Mouse (Mus musculus) hindbrain, embryonic 15.5 days (tissue): ENCODE measurements at regions not wholly inside any gene's neighbourhood (a gene's known extent, or its start where the extent isn't known, plus 50 kb on each side); places are given as distances from the start of the nearest gene placed in this dataset.

Source experiments
- ATAC-seq: fragments of 200-750 bp; cut with Nextera tagmentation; 2 replicates; pipeline ENCODE4 v1.8.0; 2017; ENCODE audit warnings: low read depth, moderate number of reproducible peaks, moderate TSS enrichment; ENCODE audit not compliant: low FRiP score
- H3K27ac ChIP-seq: fragments of 300-500 bp; sonication (generic); replicated peaks from 2 replicates; pipeline ENCODE4 v1.5.1; 2015; ENCODE audit warnings: mild to moderate bottlenecking, inconsistent platforms
- H3K27me3 ChIP-seq: fragments of 300-500 bp; sonication (generic); 2 replicates; pipeline ENCODE4 v1.6.1; 2015; ENCODE audit warnings: control low read depth, inconsistent platforms
- H3K36me3 ChIP-seq: fragments of 300-500 bp; sonication (generic); 2 replicates; pipeline ENCODE4 v1.6.1; 2015; ENCODE audit warnings: control low read depth, inconsistent platforms
- H3K4me1 ChIP-seq: fragments of 300-500 bp; sonication (generic); replicated peaks from 2 replicates; pipeline ENCODE4 v1.6.1; 2015; ENCODE audit warnings: control low read depth, inconsistent platforms
- H3K4me2 ChIP-seq: fragments of 300-500 bp; sonication (generic); 2 replicates; pipeline ENCODE4 v1.6.1; 2015; ENCODE audit warnings: moderate library complexity, mild to moderate bottlenecking, inconsistent platforms
- H3K4me3 ChIP-seq: fragments of 300-500 bp; sonication (generic); 2 replicates; pipeline ENCODE4 v1.5.1; 2015; ENCODE audit warnings: mild to moderate bottlenecking, inconsistent platforms
- H3K9ac ChIP-seq: fragments of 300-500 bp; sonication (generic); 2 replicates; pipeline ENCODE4 v1.6.1; 2015; ENCODE audit warnings: inconsistent platforms
- H3K9me3 ChIP-seq: fragments of 300-500 bp; sonication (generic); 2 replicates; pipeline ENCODE4 v1.6.1; 2016; ENCODE audit warnings: control low read depth, inconsistent platforms
- WGBS: fragments of 180-500 bp; shearing (Covaris S2); methylation state at CpG from one replicate; pipeline ENCODE4 v1.1.7; 2015; 5-methylcytosine and 5-hydroxymethylcytosine counted together

GRCm38 (mm10) chr10:95082634-95083033 lies 138.0 kb upstream of the Plxnc1 start:
- no peak for ATAC-seq
- Histone ChIP-seq H3K4me1 (peaks cover 13% of the 10 kb centered on the region; the same call in 1 of the 2 replicates), H3K36me3 (no peaks in the 10 kb centered on the region), H3K27me3 (no peaks in the 10 kb centered on the region), H3K9me3 (no peaks in the 10 kb centered on the region), H3K27ac (no peak overlapping the region), H3K4me3 (no peak overlapping the region), H3K9ac (no peak overlapping the region), H3K4me2 (no peak overlapping the region)
- WGBS, result 76% methylated on average over 5 of the region's 5 CpGs

- H3K4me2 ChIP-seq, result no peak overlapping the region
- H3K9me3 ChIP-seq, result no peaks in the 10 kb centered on the region
- 91% methylated on average over 5 of the region's 5 CpGs for WGBS
- peaks cover 13% of the 10 kb centered on the region; the same call in 1 of the 2 replicates for H3K4me1 ChIP-seq
- no peak overlapping the region for H3K27ac ChIP-seq
- no peak for ATAC-seq
- H3K36me3 ChIP-seq, result no peaks in the 10 kb centered on the region
- H3K9ac ChIP-seq, result no peak overlapping the region
- no peaks in the 10 kb centered on the region for H3K27me3 ChIP-seq
- no peak overlapping the region for H3K4me3 ChIP-seq
These were observed 135.3 kb upstream of the Plxnc1 start for GRCm38 (mm10) chr10:95079979-95080378.

DNA sequence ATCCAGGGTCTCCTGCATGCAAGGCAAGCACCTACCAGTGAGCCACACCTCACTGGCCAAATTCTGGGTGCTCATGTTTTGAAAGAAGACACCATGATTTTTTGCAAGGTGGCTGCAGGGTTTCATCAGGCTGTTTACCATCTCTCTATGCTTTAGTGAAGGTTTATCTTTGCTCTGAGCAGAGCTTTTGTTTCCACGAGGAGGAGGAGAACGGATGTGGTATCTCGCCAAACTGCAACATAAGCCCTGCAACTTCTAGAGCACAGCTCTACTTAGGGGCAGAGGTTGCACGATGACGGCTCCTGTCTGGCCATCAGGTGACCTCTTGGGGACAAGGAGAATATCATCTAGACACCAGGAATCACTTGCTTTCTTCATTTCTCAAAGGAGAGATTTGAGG lies 131.8 kb upstream of the Plxnc1 start:
- Histone ChIP-seq H3K36me3 (no peaks in the 10 kb centered on the region), H3K9ac (no peak overlapping the region), H3K27ac (no peak overlapping the region), H3K4me2 (no peak overlapping the region), H3K9me3 (no peaks in the 10 kb centered on the region), H3K27me3 (no peaks in the 10 kb centered on the region), H3K4me1 (no peaks in the 10 kb centered on the region), H3K4me3 (no peak overlapping the region)
- 88% methylated on average over 5 of the region's 5 CpGs for WGBS
- no peak for ATAC-seq

GRCm38 (mm10) chr10:95075897-95076296 lies 131.3 kb upstream of the Plxnc1 start:
- WGBS, result 62% methylated on average over 4 of the region's 4 CpGs
- Histone ChIP-seq H3K4me3 (no peak overlapping the region), H3K9ac (no peak overlapping the region), H3K9me3 (no peaks in the 10 kb centered on the region), H3K27ac (no peak overlapping the region), H3K4me1 (no peaks in the 10 kb centered on the region), H3K27me3 (no peaks in the 10 kb centered on the region), H3K4me2 (no peak overlapping the region), H3K36me3 (no peaks in the 10 kb centered on the region)
- no peak for ATAC-seq

- H3K9me3 ChIP-seq, result no peaks in the 10 kb centered on the region
- WGBS, result 71% methylated on average over 5 of the region's 5 CpGs
- no peak overlapping the region for H3K4me3 ChIP-seq
- H3K36me3 ChIP-seq, result no peaks in the 10 kb centered on the region
- H3K9ac ChIP-seq, result no peak overlapping the region
- no peak overlapping the region for H3K4me2 ChIP-seq
- no peak overlapping the region for H3K27ac ChIP-seq
- no peaks in the 10 kb centered on the region for H3K27me3 ChIP-seq
- ATAC-seq, result no peak
- H3K4me1 ChIP-seq, result no peaks in the 10 kb centered on the region
These were observed 130.4 kb upstream of the Plxnc1 start for GRCm38 (mm10) chr10:95074959-95075590.

DNA sequence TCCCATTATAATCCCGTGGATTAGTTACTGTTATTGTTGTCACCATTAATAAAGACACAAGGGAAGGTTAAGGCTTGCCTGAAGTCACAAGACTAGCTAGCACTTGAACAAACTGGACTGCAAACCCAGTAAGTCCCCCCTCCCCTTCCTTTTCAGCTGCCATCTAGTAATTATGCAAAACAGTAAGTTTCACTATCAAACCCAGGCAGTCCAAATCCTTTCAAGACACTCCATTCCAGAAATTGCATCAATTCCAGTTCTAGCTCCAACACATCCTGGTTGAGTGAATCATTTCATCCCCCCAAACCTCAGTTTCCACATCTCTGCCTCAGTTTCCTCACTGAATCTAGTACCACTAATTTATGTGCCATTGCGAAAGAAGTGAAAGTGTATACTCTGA lies 129.7 kb upstream of the Plxnc1 start:
- WGBS, result 83% methylated on average over 2 of the region's 2 CpGs
- Histone ChIP-seq H3K27me3 (no peaks in the 10 kb centered on the region), H3K9ac (no peak overlapping the region), H3K4me1 (no peaks in the 10 kb centered on the region), H3K9me3 (no peaks in the 10 kb centered on the region), H3K4me3 (no peak overlapping the region), H3K27ac (no peak overlapping the region), H3K36me3 (no peaks in the 10 kb centered on the region), H3K4me2 (no peak overlapping the region)
- ATAC-seq, result no peak

DNA sequence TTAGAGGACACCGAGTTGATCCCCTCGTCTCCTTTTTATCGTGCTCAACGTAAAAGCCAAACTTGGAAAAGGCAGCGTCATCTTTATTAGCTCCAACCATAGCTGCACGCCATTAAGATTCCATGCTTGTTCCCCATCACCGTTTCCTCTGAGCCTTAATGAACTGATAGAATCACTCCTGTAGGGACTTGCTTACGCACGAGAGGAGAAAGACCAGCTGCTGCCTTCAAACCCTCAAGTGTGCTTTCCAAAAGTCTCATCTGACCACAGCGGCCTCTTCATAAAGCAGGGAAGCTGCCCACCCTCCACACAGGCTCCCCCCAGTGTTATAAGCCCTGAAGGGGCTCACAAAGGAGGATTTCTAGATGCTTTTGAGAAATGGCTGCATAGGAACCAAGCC lies 123.3 kb upstream of the Plxnc1 start:
- Histone ChIP-seq H3K27me3 (no peaks in the 10 kb centered on the region), H3K4me2 (no peak overlapping the region), H3K4me3 (no peak overlapping the region), H3K9ac (no peak overlapping the region), H3K4me1 (no peaks in the 10 kb centered on the region), H3K9me3 (no peaks in the 10 kb centered on the region), H3K27ac (no peak overlapping the region), H3K36me3 (no peaks in the 10 kb centered on the region)
- ATAC-seq, result no peak
- 70% methylated on average over 10 of the region's 10 CpGs for WGBS

- H3K9ac ChIP-seq, result no peak overlapping the region
- H3K36me3 ChIP-seq, result no peaks in the 10 kb centered on the region
- WGBS, result 90% methylated on average over 6 of the region's 6 CpGs
- no peaks in the 10 kb centered on the region for H3K4me1 ChIP-seq
- no peaks in the 10 kb centered on the region for H3K27me3 ChIP-seq
- ATAC-seq, result no peak
- no peak overlapping the region for H3K4me2 ChIP-seq
- H3K27ac ChIP-seq, result no peak overlapping the region
- H3K9me3 ChIP-seq, result no peaks in the 10 kb centered on the region
- no peak overlapping the region for H3K4me3 ChIP-seq
These were observed 122.1 kb upstream of the Plxnc1 start for GRCm38 (mm10) chr10:95066774-95067173.

- Histone ChIP-seq H3K27me3 (no peaks in the 10 kb centered on the region), H3K9ac (no peak overlapping the region), H3K4me2 (no peak overlapping the region), H3K27ac (no peak overlapping the region), H3K4me1 (peaks cover 21% of the 10 kb centered on the region), H3K36me3 (no peaks in the 10 kb centered on the region), H3K9me3 (no peaks in the 10 kb centered on the region), H3K4me3 (no peak overlapping the region)
- 68% methylated on average over 7 of the region's 7 CpGs for WGBS
- ATAC-seq, result no peak
These were observed 115.0 kb upstream of the Plxnc1 start for GRCm38 (mm10) chr10:95059486-95060091.

GRCm38 (mm10) chr10:95059078-95059477 lies 114.4 kb upstream of the Plxnc1 start:
- H3K4me3 ChIP-seq, result no peak overlapping the region
- no peak overlapping the region for H3K9ac ChIP-seq
- no peak overlapping the region for H3K4me2 ChIP-seq
- H3K27ac ChIP-seq, result no peak overlapping the region
- H3K36me3 ChIP-seq, result no peaks in the 10 kb centered on the region
- peaks cover 21% of the 10 kb centered on the region for H3K4me1 ChIP-seq
- WGBS, result 87% methylated on average over 9 of the region's 9 CpGs
- H3K9me3 ChIP-seq, result no peaks in the 10 kb centered on the region
- no peaks in the 10 kb centered on the region for H3K27me3 ChIP-seq
- ATAC-seq, result no peak

DNA sequence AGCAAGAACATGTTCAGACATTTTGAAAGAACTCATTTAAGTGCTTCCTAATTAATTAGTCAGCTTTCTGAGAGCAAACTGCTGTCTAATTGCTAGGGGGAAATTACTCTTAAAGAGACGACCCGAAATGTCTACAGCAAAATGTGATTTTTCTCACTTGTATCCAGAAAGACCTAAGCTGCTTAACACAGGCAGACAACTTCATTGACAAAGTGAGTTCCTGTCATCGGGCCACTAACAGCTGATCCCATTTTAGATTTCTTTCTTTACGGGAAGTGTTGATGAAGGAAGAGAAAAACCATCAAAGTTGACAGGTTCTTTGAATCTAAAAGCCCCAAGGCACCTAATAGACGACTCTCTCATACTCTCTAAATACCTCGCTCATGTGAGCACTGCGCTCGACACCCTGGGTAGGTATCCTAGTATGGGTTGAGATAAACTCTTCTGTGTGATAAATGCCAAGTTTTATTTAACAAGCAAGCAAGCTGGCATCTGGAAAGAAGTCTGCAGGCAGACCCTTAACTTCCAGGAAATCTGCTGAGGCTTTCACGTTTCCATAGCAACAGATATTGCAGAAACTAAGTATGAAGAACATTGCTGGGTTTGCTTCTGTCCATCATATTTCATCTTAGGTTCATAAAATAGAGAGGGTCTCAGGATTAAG lies 112.5 kb upstream of the Plxnc1 start:
- Histone ChIP-seq H3K27me3 (no peaks in the 10 kb centered on the region), H3K4me1 (peaks cover 21% of the 10 kb centered on the region), H3K27ac (no peak overlapping the region), H3K9ac (no peak overlapping the region), H3K9me3 (no peaks in the 10 kb centered on the region), H3K4me3 (no peak overlapping the region), H3K4me2 (no peak overlapping the region), H3K36me3 (no peaks in the 10 kb centered on the region)
- WGBS, result 60% methylated on average over 9 of the region's 9 CpGs
- ATAC-seq, result peak; percentile 45; the same call in 1 of the 2 replicates

GRCm38 (mm10) chr10:95056541-95056940 lies 111.9 kb upstream of the Plxnc1 start:
- Histone ChIP-seq H3K36me3 (no peaks in the 10 kb centered on the region), H3K27me3 (no peaks in the 10 kb centered on the region), H3K27ac (no peak overlapping the region), H3K4me2 (no peak overlapping the region), H3K4me3 (no peak overlapping the region), H3K9ac (no peak overlapping the region), H3K4me1 (peaks cover 21% of the 10 kb centered on the region), H3K9me3 (no peaks in the 10 kb centered on the region)
- 78% methylated on average over 4 of the region's 4 CpGs for WGBS
- no peak for ATAC-seq
